Mouse (Mus musculus) erythroblast, embryonic 14.5 days (primary cell): ENCODE measurements around the gene Nasp.

ENCODE experiments used
- GATA1 ChIP-seq: IDR thresholded peaks from 2 replicates; pipeline ENCODE4 v1.6.1; 2012; ENCODE audit warnings: low read length, inconsistent platforms, mixed read lengths
- TAL1 ChIP-seq: IDR thresholded peaks from 3 replicates; pipeline ENCODE4 v1.6.1; 2012; ENCODE audit warnings: low read length, inconsistent platforms, mixed read lengths

DNA sequence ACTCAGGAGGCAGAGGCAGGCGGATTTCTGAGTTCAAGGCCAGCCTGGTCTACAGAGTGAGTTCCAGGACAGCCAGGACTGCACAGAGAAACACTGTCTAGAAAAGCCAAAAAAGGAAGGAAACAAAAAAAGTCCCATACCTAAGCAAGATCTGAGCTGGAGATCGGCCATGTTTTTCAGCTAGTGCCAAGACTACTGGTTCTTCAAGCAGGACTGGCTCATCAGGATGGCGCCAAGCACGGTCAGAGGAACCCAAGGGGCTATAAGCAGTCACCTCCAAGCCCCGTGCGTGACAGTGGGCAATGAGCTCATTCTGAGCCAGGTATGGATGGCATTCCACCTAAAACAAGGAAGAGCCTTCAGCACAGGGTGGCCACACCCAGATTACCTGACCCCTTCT lies 11.1 kb upstream of the Nasp start:
- TF ChIP-seq GATA1 (no peak), TAL1 (no peak)
